Mouse (Mus musculus): Measurements from ENCODE around the gene Nkx3-2. TPM values are rescaled to one million over a fixed set of nuclear protein-coding genes. Genes with fewer than 3 reads are reported as not detected.

The Nkx3-2 gene
- polyA plus RNA-seq (2012; rRNA removed): 13.9 and 14.0 TPM in 2 replicates

DNA sequence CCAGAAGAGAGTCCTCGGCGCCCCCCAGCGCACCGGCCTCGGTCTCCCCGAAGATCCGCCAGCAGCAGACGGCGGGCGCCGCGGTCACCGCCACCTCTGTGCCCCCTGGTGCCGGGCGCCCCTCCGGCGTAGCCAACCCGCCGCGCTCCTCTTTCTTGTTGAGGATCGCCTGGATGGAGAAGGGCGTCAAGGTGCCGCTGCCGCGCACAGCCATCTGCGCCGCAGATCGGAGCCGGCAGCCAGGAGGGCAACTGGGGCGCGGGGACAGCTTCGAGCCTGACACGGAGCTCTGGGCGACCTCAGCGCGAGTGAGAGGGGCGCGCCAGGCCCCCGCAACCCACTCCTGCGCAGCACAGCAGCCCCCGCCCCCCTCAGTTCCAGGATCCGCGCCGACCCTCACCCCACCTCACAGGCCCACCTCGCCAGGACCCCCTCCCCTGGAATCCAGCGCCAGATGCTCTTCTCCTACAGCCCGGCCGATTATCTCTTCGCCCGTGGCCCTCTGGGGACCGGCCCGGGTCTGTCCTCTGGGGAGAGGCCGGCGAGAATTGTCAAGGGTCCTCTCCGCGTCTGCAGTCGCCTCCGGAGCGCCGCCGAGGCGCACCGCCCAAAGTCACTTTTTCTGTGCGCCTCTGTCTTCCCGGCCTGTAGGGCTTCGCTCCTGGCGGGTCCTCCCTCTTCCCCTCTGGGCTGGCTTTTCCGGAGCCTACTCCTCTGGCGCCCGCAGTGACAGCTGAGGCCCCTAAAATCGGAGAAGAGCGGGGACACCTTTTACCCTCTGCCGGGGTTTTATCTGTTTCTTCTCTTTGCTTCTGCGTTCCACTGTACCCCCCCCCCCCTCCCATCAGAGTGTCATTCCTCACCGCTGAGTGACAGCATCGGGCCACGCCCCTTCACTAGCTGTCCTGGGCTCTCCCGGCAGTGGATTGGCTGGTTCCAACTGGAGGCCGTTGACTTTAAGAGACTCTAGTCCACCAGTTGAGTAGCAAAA, at the start of gene Nkx3-2:
Nkx3-2 (minus strand) TSS at position 771 of the 991 bp plus-strand sequence.

Other genes with a start within 250 kb of the Nkx3-2 start
- 30.8 and 38.8 TPM in 2 replicates for gene Rab28, start 56.3 kb downstream of the Nkx3-2 start, polyA plus RNA-seq (2012; rRNA removed)
- gene Bod1l, start 79.8 kb upstream of the Nkx3-2 start, polyA plus RNA-seq (2012; rRNA removed): 4.0 and 5.4 TPM in 2 replicates